Mouse (Mus musculus) lung, postnatal 0 days (tissue): ENCODE results near the gene Camk1d.

Experiments
- CTCF ChIP-seq: IDR thresholded peaks from 2 replicates; pipeline ENCODE4 v1.5.1; 2016; ENCODE audit warnings: antibody characterized with exemption, mild to moderate bottlenecking
- EP300 ChIP-seq: IDR thresholded peaks from 2 replicates; pipeline ENCODE4 v1.6.1; 2016; ENCODE audit warnings: antibody characterized with exemption, mild to moderate bottlenecking, control low read depth

- no peak for TF ChIP-seq CTCF
- no peak for TF ChIP-seq EP300
Observed at GRCm38 (mm10) chr2:5314530-5315166, 399.7 kb downstream of the Camk1d start.
